Mouse (Mus musculus) liver, embryonic 14.5 days (tissue): ENCODE results near the gene Bnipl. TPM values are rescaled to one million over a fixed set of nuclear protein-coding genes. Genes with fewer than 3 reads are reported as not detected.

Experiments
- ATAC-seq: fragments of 200-750 bp; cut with Nextera tagmentation; 2 replicates; pipeline ENCODE4 v1.8.0; 2017; ENCODE audit warnings: moderate number of reproducible peaks, mild to moderate bottlenecking, moderate library complexity; ENCODE audit not compliant: insufficient read depth
- DNase-seq, 3 experiments: peaks; one replicate each; pipeline ENCODE4 v3.0.0-alpha.2; 2012 to 2013; ENCODE audit warnings: low read depth in 3 of 3, low spot score in 3 of 3
- H3K27ac ChIP-seq: fragments of 300-500 bp; sonication (generic); 2 replicates; pipeline ENCODE4 v1.5.1; 2014; ENCODE audit warnings: moderate library complexity, mild to moderate bottlenecking, control low read depth, inconsistent platforms
- H3K27me3 ChIP-seq: fragments of 300-500 bp; sonication (generic); 2 replicates; pipeline ENCODE4 v1.6.1; 2014; ENCODE audit warnings: mild to moderate bottlenecking, low read length, moderate library complexity; ENCODE audit not compliant: control insufficient read depth, insufficient read depth
- H3K36me3 ChIP-seq: fragments of 300-500 bp; sonication (generic); replicated peaks from 2 replicates; pipeline ENCODE4 v1.6.1; 2014; ENCODE audit warnings: low read depth; ENCODE audit not compliant: control insufficient read depth, insufficient read depth
- H3K4me1 ChIP-seq, 2 experiments: fragments of 200-500 bp in 1 of 2; fragments of 300-500 bp in 1 of 2; sonication (generic) in 1 of 2; replicated peaks; 2 replicates each; pipeline ENCODE4 v1.6.1; 2012 to 2014; ENCODE audit warnings: antibody characterized with exemption in 1 of 2, inconsistent platforms in 1 of 2, low read length in 1 of 2; ENCODE audit not compliant: control insufficient read depth in 2 of 2, insufficient read depth in 2 of 2
- H3K4me2 ChIP-seq: fragments of 300-500 bp; sonication (generic); 2 replicates; pipeline ENCODE4 v1.6.1; 2014; ENCODE audit warnings: low read depth, mild to moderate bottlenecking, control low read depth, moderate library complexity
- H3K4me3 ChIP-seq, 2 experiments: fragments of 200-500 bp in 1 of 2; fragments of 300-500 bp in 1 of 2; sonication (generic) in 1 of 2; 2 replicates each; pipeline ENCODE4 v1.5.1; 2012 to 2014; ENCODE audit warnings: low read depth in 2 of 2, low read length in 2 of 2, mild to moderate bottlenecking in 2 of 2, control low read depth in 1 of 2, inconsistent platforms in 1 of 2, moderate library complexity in 1 of 2; ENCODE audit not compliant: insufficient read depth in 1 of 2
- H3K9ac ChIP-seq: fragments of 300-500 bp; sonication (generic); replicated peaks from 2 replicates; pipeline ENCODE4 v1.6.1; 2014; ENCODE audit warnings: mild to moderate bottlenecking, control low read depth, moderate library complexity
- H3K9me3 ChIP-seq: fragments of 300-500 bp; sonication (generic); 2 replicates; pipeline ENCODE4 v1.6.1; 2016; ENCODE audit warnings: low read length, mixed read lengths; ENCODE audit not compliant: control insufficient read depth
- CTCF ChIP-seq: IDR thresholded peaks from 2 replicates; pipeline ENCODE4 v1.5.1; 2016; ENCODE audit warnings: antibody characterized with exemption, low read depth, control low read depth
- EP300 ChIP-seq: IDR thresholded peaks from 2 replicates; pipeline ENCODE4 v1.6.1; 2016; ENCODE audit warnings: antibody characterized with exemption, low read depth
- WGBS: fragments of 180-500 bp; shearing (Covaris S2); extraction: QIAGEN DNeasy Blood & Tissue Kit; methylation state at CpG from one replicate; pipeline ENCODE4 v1.1.7; 2014; ENCODE audit not compliant: insufficient replicate concordance; 5-methylcytosine and 5-hydroxymethylcytosine counted together
- polyA plus RNA-seq, 2 experiments: library from polyadenylated mRNA; depleted of rRNA in 1 of 2; stranded (reverse) in 1 of 2; unstranded in 1 of 2; fragments of >200 nt; fragmentation: Nextera tagmentation in 1 of 2; extraction: Ambion mirVana in 1 of 2; gene quantifications; 2 replicates each; pipeline versions ENCODE4 v1.2.1 to v1.2.3; 2012 to 2014

Gene Bnipl
- polyA plus RNA-seq, 2 experiments = 0.04 TPM; not detected in 1

- ATAC-seq (no peak), DNase-seq (no peak)
- no peak overlapping the region for H3K9ac ChIP-seq
- no peak overlapping the region for H3K4me3 ChIP-seq
- no peaks in the 10 kb centered on the region for H3K9me3 ChIP-seq
- WGBS = 84% methylated on average over 6 of the region's 6 CpGs
- no peaks in the 10 kb centered on the region for H3K27me3 ChIP-seq
- no peak for TF ChIP-seq CTCF
- no peak for TF ChIP-seq EP300
- peaks cover 67% of the 10 kb centered on the region for H3K36me3 ChIP-seq
- no peak overlapping the region for H3K27ac ChIP-seq
- no peaks in the 10 kb centered on the region for H3K4me1 ChIP-seq
- no peak overlapping the region for H3K4me2 ChIP-seq
Observed at GRCm38 (mm10) chr3:95194721-95195135, 56.3 kb downstream of the Bnipl start.

Other genes with a start within 250 kb of the Bnipl start
- 5.8 and 6.6 TPM in 2 replicates for gene Zfp687, start 235.7 kb downstream of the Bnipl start, polyA plus RNA-seq (2012; rRNA removed)
- 4.4 and 5.9 TPM in 2 replicates for gene Zfp687, start 235.7 kb downstream of the Bnipl start, polyA plus RNA-seq (2014; fragmentation: Nextera tagmentation; extraction: Ambion mirVana)
- gene Psmd4, start 208.6 kb downstream of the Bnipl start, polyA plus RNA-seq (2012; rRNA removed) = 114 and 150 TPM in 2 replicates
- gene Psmd4, start 208.6 kb downstream of the Bnipl start, polyA plus RNA-seq (2014; fragmentation: Nextera tagmentation; extraction: Ambion mirVana) = 153 and 161 TPM in 2 replicates
- gene Pip5k1a, start 144.3 kb downstream of the Bnipl start, polyA plus RNA-seq (2012; rRNA removed) = 7.9 and 9.4 TPM in 2 replicates
- 4.7 and 5.5 TPM in 2 replicates for gene Pip5k1a, start 144.3 kb downstream of the Bnipl start, polyA plus RNA-seq (2014; fragmentation: Nextera tagmentation; extraction: Ambion mirVana)
- gene Vps72, start 140.2 kb downstream of the Bnipl start, polyA plus RNA-seq (2012; rRNA removed) = 19.7 and 23.4 TPM in 2 replicates
- 29.6 and 31.4 TPM in 2 replicates for gene Vps72, start 140.2 kb downstream of the Bnipl start, polyA plus RNA-seq (2014; fragmentation: Nextera tagmentation; extraction: Ambion mirVana)
- gene Tmod4, start 126.7 kb downstream of the Bnipl start, polyA plus RNA-seq (2012; rRNA removed) = 0.11 and 0.32 TPM in 2 replicates
- 0.15 and 0.23 TPM in 2 replicates for gene Tmod4, start 126.7 kb downstream of the Bnipl start, polyA plus RNA-seq (2014; fragmentation: Nextera tagmentation; extraction: Ambion mirVana)
- 22.4 and 33.1 TPM in 2 replicates for gene Scnm1, start 117.2 kb downstream of the Bnipl start, polyA plus RNA-seq (2012; rRNA removed)
- gene Scnm1, start 117.2 kb downstream of the Bnipl start, polyA plus RNA-seq (2014; fragmentation: Nextera tagmentation; extraction: Ambion mirVana) = 23.1 and 24.8 TPM in 2 replicates
- 2.9 and 3.9 TPM in 2 replicates for gene Lysmd1, start 117.1 kb downstream of the Bnipl start, polyA plus RNA-seq (2012; rRNA removed)
- gene Lysmd1, start 117.1 kb downstream of the Bnipl start, polyA plus RNA-seq (2014; fragmentation: Nextera tagmentation; extraction: Ambion mirVana) = 4.8 and 5.2 TPM in 2 replicates
- gene Tnfaip8l2, start 108.8 kb downstream of the Bnipl start, polyA plus RNA-seq (2012; rRNA removed) = 4.8 and 4.9 TPM in 2 replicates
- gene Tnfaip8l2, start 108.8 kb downstream of the Bnipl start, polyA plus RNA-seq (2014; fragmentation: Nextera tagmentation; extraction: Ambion mirVana) = 5.7 and 6.1 TPM in 2 replicates
- gene Sema6c, start 90.7 kb downstream of the Bnipl start, polyA plus RNA-seq (2012; rRNA removed) = 0.69 and 1.6 TPM in 2 replicates
- gene Sema6c, start 90.7 kb downstream of the Bnipl start, polyA plus RNA-seq (2014; fragmentation: Nextera tagmentation; extraction: Ambion mirVana) = 0.11 and 0.29 TPM in 2 replicates
- 10.4 and 14.3 TPM in 2 replicates for gene Gabpb2, start 33.3 kb downstream of the Bnipl start, polyA plus RNA-seq (2012; rRNA removed)
- gene Gabpb2, start 33.3 kb downstream of the Bnipl start, polyA plus RNA-seq (2014; fragmentation: Nextera tagmentation; extraction: Ambion mirVana) = 5.1 and 6.9 TPM in 2 replicates
- 21.3 and 24.9 TPM in 2 replicates for gene Cdc42se1, start 22.5 kb downstream of the Bnipl start, polyA plus RNA-seq (2012; rRNA removed)
- 40.9 and 48.5 TPM in 2 replicates for gene Cdc42se1, start 22.5 kb downstream of the Bnipl start, polyA plus RNA-seq (2014; fragmentation: Nextera tagmentation; extraction: Ambion mirVana)
- 3.0 and 3.6 TPM in 2 replicates for gene Mllt11, start 19.0 kb downstream of the Bnipl start, polyA plus RNA-seq (2012; rRNA removed)
- gene Mllt11, start 19.0 kb downstream of the Bnipl start, polyA plus RNA-seq (2014; fragmentation: Nextera tagmentation; extraction: Ambion mirVana) = 1.9 and 2.7 TPM in 2 replicates
- 0.12 and 0.19 TPM in 2 replicates for gene Gm128, start 9.6 kb downstream of the Bnipl start, polyA plus RNA-seq (2012; rRNA removed)
- 0.14 and 0.19 TPM in 2 replicates for gene Gm128, start 9.6 kb downstream of the Bnipl start, polyA plus RNA-seq (2014; fragmentation: Nextera tagmentation; extraction: Ambion mirVana)
- gene Mindy1, start 30.2 kb upstream of the Bnipl start, polyA plus RNA-seq (2012; rRNA removed) = 13.2 and 13.6 TPM in 2 replicates
- 16.1 and 16.8 TPM in 2 replicates for gene Mindy1, start 30.2 kb upstream of the Bnipl start, polyA plus RNA-seq (2014; fragmentation: Nextera tagmentation; extraction: Ambion mirVana)
- gene Prune1, start 30.9 kb upstream of the Bnipl start, polyA plus RNA-seq (2012; rRNA removed) = 8.0 TPM in 2 replicates
- gene Prune1, start 30.9 kb upstream of the Bnipl start, polyA plus RNA-seq (2014; fragmentation: Nextera tagmentation; extraction: Ambion mirVana) = 6.8 and 7.3 TPM in 2 replicates
- gene Anxa9, start 56.0 kb upstream of the Bnipl start, polyA plus RNA-seq (2012; rRNA removed) = 2.5 and 2.6 TPM in 2 replicates
- 2.8 and 3.8 TPM in 2 replicates for gene Anxa9, start 56.0 kb upstream of the Bnipl start, polyA plus RNA-seq (2014; fragmentation: Nextera tagmentation; extraction: Ambion mirVana)
- gene Cers2, start 63.6 kb upstream of the Bnipl start, polyA plus RNA-seq (2012; rRNA removed) = 55.1 and 63.8 TPM in 2 replicates
- gene Cers2, start 63.6 kb upstream of the Bnipl start, polyA plus RNA-seq (2014; fragmentation: Nextera tagmentation; extraction: Ambion mirVana) = 80.2 and 88.2 TPM in 2 replicates
- 11.2 and 14.1 TPM in 2 replicates for gene Setdb1, start 106.0 kb upstream of the Bnipl start, polyA plus RNA-seq (2012; rRNA removed)
- gene Setdb1, start 106.0 kb upstream of the Bnipl start, polyA plus RNA-seq (2014; fragmentation: Nextera tagmentation; extraction: Ambion mirVana) = 13.4 and 15.2 TPM in 2 replicates
- not detected in 2 replicates for gene 4930558C23Rik, start 151.6 kb upstream of the Bnipl start, polyA plus RNA-seq (2012; rRNA removed)
- gene 4930558C23Rik, start 151.6 kb upstream of the Bnipl start, polyA plus RNA-seq (2014; fragmentation: Nextera tagmentation; extraction: Ambion mirVana) = not detected in 2 replicates
- 9.9 and 11.3 TPM in 2 replicates for gene Arnt, start 183.2 kb upstream of the Bnipl start, polyA plus RNA-seq (2012; rRNA removed)
- 10.2 and 10.9 TPM in 2 replicates for gene Arnt, start 183.2 kb upstream of the Bnipl start, polyA plus RNA-seq (2014; fragmentation: Nextera tagmentation; extraction: Ambion mirVana)
- gene Ctsk, start 248.1 kb upstream of the Bnipl start, polyA plus RNA-seq (2012; rRNA removed) = 0.54 and 0.92 TPM in 2 replicates
- 1.1 and 1.3 TPM in 2 replicates for gene Ctsk, start 248.1 kb upstream of the Bnipl start, polyA plus RNA-seq (2014; fragmentation: Nextera tagmentation; extraction: Ambion mirVana)